Mouse (Mus musculus): ENCODE data around the gene Ghrl.

Ghrl gene

DNA sequence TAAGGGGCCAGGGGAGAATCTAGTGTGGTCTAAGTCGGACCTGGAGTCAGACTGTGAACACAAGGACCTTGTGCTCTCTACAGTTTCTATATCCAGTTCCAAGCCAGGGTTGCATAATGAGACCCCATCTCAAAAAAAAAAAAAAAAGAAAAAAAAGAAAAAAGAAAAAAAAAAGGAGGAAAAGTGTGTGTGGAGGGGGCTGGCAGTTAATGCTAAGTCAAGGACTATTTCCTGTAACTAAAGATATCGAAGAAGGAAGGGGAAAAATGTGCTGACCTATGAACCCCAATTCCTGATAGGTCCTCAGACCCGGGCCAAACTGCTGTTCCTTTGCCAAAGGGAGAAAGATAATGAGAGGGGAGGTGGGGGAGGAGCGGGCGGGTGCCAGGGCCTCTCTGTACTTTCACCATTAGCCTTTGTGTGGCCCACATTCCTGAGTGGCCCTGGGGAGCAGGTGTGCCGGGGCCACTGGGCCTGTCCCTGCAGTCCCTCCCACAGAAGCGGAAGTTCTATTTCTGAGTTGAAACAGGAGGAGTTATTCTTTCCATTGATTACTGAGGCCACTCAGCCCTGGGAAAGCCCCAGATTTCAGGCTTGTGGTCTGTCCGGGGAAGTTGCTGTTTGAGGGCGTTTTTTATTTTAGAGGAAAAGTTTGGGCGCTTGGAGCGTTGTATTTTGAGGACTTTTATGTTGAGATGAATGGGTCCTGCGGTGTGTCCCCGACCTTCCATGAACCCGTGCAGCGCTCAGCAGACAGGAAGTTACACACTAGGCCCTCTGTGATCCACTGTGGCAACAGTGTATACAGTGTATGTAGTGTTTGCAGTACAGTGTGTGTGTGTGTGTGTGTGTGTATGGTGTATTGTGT, 51.2 kb downstream of the Ghrl start:
- DNase-seq (ENCODE audit: low spot score in 2 of 2) = peak; percentile 29 to 43

DNA sequence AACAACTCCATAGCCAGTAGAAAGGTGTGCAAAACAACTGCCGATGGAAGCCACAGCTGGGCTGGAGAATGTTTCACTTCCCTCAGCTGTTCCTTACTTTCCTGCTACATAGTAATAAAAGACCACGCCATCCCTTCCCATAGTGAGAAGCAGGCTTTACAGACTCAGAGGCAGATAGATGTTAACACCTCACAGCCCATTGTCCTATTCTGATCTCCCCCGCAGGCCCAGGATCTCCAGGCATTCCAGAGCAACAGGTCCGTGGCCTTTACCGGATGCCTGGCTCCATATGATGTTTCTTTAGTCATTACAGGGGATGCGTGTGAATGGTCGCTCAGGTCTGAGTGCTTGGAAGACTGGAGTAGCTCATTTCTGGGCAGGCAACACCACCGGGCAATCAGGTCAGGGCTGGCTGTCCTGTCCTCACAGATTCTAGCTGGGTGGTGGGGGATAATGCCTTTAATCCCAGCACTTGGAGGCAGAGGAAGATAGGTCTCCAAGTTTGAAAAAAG, 52.0 kb downstream of the Ghrl start:
- no peak for DNase-seq (ENCODE audit: low spot score in 2 of 2)

Measured in thymus, postnatal 10 days (tissue).